Mouse (Mus musculus): ENCODE results near the gene Vmn1r166. TPM values are rescaled to one million over a fixed set of nuclear protein-coding genes. Genes with fewer than 3 reads are reported as not detected.
"Not testable (repeated sequence)": the region's sequence is repeated elsewhere in the genome, so short reads cannot be mapped to it uniquely, and the experiment has no call there.

The Vmn1r166 gene
- not detected for total RNA-seq (2021)
- long read RNA-seq, experiment 1, result 0 reads
- long read RNA-seq, experiment 2, result 0 reads

DNA sequence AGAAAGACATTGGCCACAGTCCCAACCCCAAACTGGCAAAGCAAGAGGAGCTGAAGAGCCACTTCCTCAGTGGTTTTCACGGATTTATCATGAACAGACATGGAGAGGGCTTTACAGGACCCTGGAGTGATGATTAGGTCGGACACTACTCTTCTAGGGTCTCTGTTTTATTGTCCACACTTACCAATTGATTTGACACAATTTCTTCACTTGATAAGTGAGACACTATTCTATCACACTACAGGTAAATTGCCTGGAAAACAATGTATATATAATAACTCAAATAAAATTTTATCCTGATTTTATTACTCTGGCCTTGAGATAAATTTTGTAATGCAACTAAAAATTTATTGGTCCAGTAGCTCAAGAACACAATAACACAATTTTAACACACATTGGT is at the start of gene Vmn1r166:
Gene Vmn1r166 (minus strand): TSS at position 101 of the 400 bp plus-strand sequence.
- DNase-seq (ENCODE audit: low spot score in 2 of 2), result not testable (repeated sequence)

DNA sequence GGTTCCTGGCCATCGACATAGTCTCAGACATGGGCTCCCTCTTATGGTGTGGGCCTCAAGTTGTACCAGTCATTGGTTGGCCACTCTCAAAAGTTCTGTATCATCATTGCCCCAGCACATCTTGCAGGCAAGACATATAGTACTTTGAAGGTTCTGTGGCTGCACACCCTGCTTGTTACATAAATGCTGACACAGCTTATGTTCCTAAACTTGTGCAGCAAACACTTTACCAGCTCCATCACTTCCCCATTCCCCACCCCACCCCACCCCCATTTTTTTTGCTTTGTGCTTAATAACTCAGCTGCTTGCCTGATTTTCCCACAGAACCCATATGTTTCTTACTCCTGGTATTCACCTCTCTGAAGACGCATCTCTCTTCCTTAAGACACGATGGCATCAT is 49.4 kb upstream of the Vmn1r166 start, which contains the start of gene Nlrp4e:
Gene Nlrp4e (plus strand): TSS at position 301 of the 400 bp plus-strand sequence.
- DNase-seq (ENCODE audit: low spot score in 2 of 2), result not testable (repeated sequence)

DNA sequence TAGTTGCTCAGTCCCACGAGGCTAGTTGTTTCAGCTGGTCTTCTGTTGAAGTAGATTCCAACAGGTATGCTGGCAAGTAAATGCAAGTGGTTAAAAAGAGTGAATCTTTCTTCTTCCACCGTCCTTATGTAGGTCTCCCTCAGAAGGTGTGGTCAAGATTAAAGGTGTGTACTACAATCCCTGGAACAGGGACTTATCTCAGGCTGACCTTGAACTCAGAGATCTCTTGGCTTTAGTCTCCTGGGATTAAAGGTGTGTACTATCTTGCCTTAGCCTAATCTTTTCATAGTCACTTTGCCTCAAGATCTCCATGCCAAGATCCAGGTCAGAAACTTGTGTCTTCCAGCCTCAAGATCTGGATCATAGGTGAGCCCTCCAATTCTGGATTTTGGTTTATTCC is 27.3 kb upstream of the Vmn1r166 start, which contains the start of gene Gm6902:
Gene Gm6902 (minus strand): TSS at position 101 of the 400 bp plus-strand sequence.
- DNase-seq (ENCODE audit: low spot score in 2 of 2), result not testable (repeated sequence)

GRCm38 (mm10) chr7:23217032-23217431 is 34.5 kb downstream of the Vmn1r166 start, which contains the start of gene Vmn1r165:
Gene Vmn1r165 (plus strand): TSS chr7:23217332.
- not testable (repeated sequence) for DNase-seq (ENCODE audit: low spot score in 2 of 2)

Other genes with a start within 250 kb of the Vmn1r166 start
- gene Gm4216, start 231.8 kb downstream of the Vmn1r166 start, total RNA-seq (2021), result not detected
- gene Vmn1r163, start 196.1 kb downstream of the Vmn1r166 start, total RNA-seq (2021), result not detected
- not detected for gene Gm8720, start 184.2 kb downstream of the Vmn1r166 start, total RNA-seq (2021)
- gene Gm10662, start 107.2 kb downstream of the Vmn1r166 start, total RNA-seq (2021), result not detected
- gene Vmn1r165, start 34.4 kb downstream of the Vmn1r166 start, total RNA-seq (2021), result not detected
- gene Gm6902, start 27.2 kb upstream of the Vmn1r166 start, total RNA-seq (2021), result not detected
- not detected for gene Nlrp4e, start 49.5 kb upstream of the Vmn1r166 start, total RNA-seq (2021)
- gene Nlrp5, start 134.2 kb upstream of the Vmn1r166 start, total RNA-seq (2021), result under 1 TPM in 1 of 2 experiments, not detected in 1; 0.14 TPM

Measured in layer of hippocampus, postnatal 14 days (tissue).